Mouse (Mus musculus) lung, postnatal 0 days (tissue): Measurements from ENCODE around the gene Micu1. TPM values are rescaled to one million over a fixed set of nuclear protein-coding genes. Genes with fewer than 3 reads are reported as not detected.

Source experiments
- ATAC-seq: fragments of 200-750 bp; cut with Nextera tagmentation; 2 replicates; pipeline ENCODE4 v1.8.0; 2017; ENCODE audit warnings: moderate library complexity
- DNase-seq: peaks from one replicate; pipeline ENCODE4 v3.0.0-alpha.2; 2016; ENCODE audit warnings: low spot score
- H3K27ac ChIP-seq: fragments of 300-500 bp; sonication (generic); 2 replicates; pipeline ENCODE4 v1.5.1; 2014; ENCODE audit warnings: antibody characterized with exemption, mild to moderate bottlenecking, low read length, mixed read lengths
- H3K27me3 ChIP-seq: fragments of 300-500 bp; sonication (generic); replicated peaks from 2 replicates; pipeline ENCODE4 v1.6.1; 2014; ENCODE audit warnings: low read length, mixed read lengths; ENCODE audit not compliant: insufficient read depth
- H3K36me3 ChIP-seq: fragments of 300-500 bp; sonication (generic); 2 replicates; pipeline ENCODE4 v1.6.1; 2014; ENCODE audit warnings: low read length, mixed read lengths; ENCODE audit not compliant: insufficient read depth
- H3K4me1 ChIP-seq: fragments of 300-500 bp; sonication (generic); 2 replicates; pipeline ENCODE4 v1.6.1; 2014; ENCODE audit warnings: antibody characterized with exemption, low read depth, low read length, mixed read lengths; ENCODE audit not compliant: insufficient read depth
- H3K4me2 ChIP-seq: fragments of 300-500 bp; sonication (generic); replicated peaks from 2 replicates; pipeline ENCODE4 v1.6.1; 2014; ENCODE audit warnings: low read depth, mild to moderate bottlenecking, low read length, moderate library complexity, mixed read lengths
- H3K4me3 ChIP-seq: fragments of 300-500 bp; sonication (generic); 2 replicates; pipeline ENCODE4 v1.5.1; 2014; ENCODE audit warnings: low read depth, low read length
- H3K9ac ChIP-seq: fragments of 300-500 bp; sonication (generic); replicated peaks from 2 replicates; pipeline ENCODE4 v1.6.1; 2014; ENCODE audit warnings: low read depth, mild to moderate bottlenecking
- H3K9me3 ChIP-seq: fragments of 300-500 bp; sonication (generic); 2 replicates; pipeline ENCODE4 v1.6.1; 2016; ENCODE audit warnings: low read length, mixed read lengths
- CTCF ChIP-seq: IDR thresholded peaks from 2 replicates; pipeline ENCODE4 v1.5.1; 2016; ENCODE audit warnings: antibody characterized with exemption, mild to moderate bottlenecking
- EP300 ChIP-seq: IDR thresholded peaks from 2 replicates; pipeline ENCODE4 v1.6.1; 2016; ENCODE audit warnings: antibody characterized with exemption, mild to moderate bottlenecking, control low read depth
- WGBS: fragments of 180-500 bp; shearing (Covaris S2); extraction: QIAGEN DNeasy Blood & Tissue Kit; methylation state at CpG from one replicate; pipeline ENCODE4 v1.1.7; 2014; 5-methylcytosine and 5-hydroxymethylcytosine counted together
- polyA plus RNA-seq: library from polyadenylated mRNA; unstranded; fragments of >200 nt; fragmentation: Nextera tagmentation; extraction: Ambion mirVana; gene quantifications from 2 replicates; pipeline ENCODE4 v1.2.1, GENCODE M21; 2015

The Micu1 gene
- polyA plus RNA-seq, 1 experiment from 2014 or later: 57.0 TPM

- Histone ChIP-seq H3K9ac (no peak overlapping the region), H3K4me2 (no peak overlapping the region), H3K4me3 (no peak overlapping the region), H3K27me3 (no peaks in the 10 kb centered on the region), H3K36me3 (peaks cover 8% of the 10 kb centered on the region), H3K9me3 (no peaks in the 10 kb centered on the region), H3K4me1 (peaks cover 16% of the 10 kb centered on the region), H3K27ac (peak overlapping the region; percentile 90; the same call in 1 of the 2 replicates)
- ATAC-seq (no peak), DNase-seq (no peak)
- TF ChIP-seq EP300 (no peak), CTCF (peak; percentile 11; the same call in 1 of the 2 replicates)
- WGBS: 47% methylated on average over 4 of the region's 4 CpGs
Observed at GRCm38 (mm10) chr10:59900939-59901338, 198.7 kb downstream of the Micu1 start.

- Histone ChIP-seq H3K4me2 (no peak overlapping the region), H3K27me3 (no peaks in the 10 kb centered on the region), H3K4me1 (peaks cover 16% of the 10 kb centered on the region), H3K9me3 (no peaks in the 10 kb centered on the region), H3K36me3 (peaks cover 3% of the 10 kb centered on the region; the same call in 1 of the 2 replicates), H3K4me3 (no peak overlapping the region), H3K27ac (no peak overlapping the region), H3K9ac (no peak overlapping the region)
- no peak for TF ChIP-seq EP300
- TF ChIP-seq CTCF: no peak
- no peak for DNase-seq
- 80% methylated on average over 1 of the region's 1 CpGs for WGBS
- no peak for ATAC-seq
Observed at GRCm38 (mm10) chr10:59901463-59901862, 199.2 kb downstream of the Micu1 start.

DNA sequence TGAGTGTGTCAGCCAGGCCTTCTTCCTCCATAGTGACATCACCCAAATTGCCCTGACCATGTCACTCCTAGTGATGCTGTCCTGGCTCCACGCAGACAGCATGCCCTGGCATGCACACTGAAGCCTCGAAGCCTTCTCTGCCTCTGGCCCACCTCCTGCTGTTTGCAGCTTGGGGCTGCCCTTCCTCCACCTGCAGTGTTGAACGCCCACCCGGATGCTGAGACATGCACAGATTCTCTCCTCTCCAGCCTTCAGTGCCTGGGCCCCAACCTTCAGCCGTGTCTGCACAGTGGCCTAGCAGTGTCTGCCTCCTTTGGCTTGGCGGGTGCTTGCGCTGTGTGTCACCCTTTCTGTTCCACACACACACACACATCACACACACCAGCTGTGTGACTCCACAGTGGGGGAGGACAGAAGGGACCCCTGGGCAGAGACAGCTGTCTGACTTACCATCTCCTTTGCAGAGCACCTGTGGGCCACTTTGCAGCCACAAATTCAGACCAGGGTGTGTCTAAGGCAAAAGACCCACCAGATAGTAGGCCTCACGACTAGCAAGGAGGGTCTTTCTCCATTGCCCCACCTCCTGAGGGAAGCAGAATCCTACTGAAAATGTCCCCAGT is 199.8 kb downstream of the Micu1 start:
- Histone ChIP-seq H3K36me3 (no peaks in the 10 kb centered on the region), H3K4me1 (peaks cover 16% of the 10 kb centered on the region), H3K27ac (no peak overlapping the region), H3K27me3 (no peaks in the 10 kb centered on the region), H3K4me2 (no peak overlapping the region), H3K9me3 (no peaks in the 10 kb centered on the region), H3K9ac (no peak overlapping the region), H3K4me3 (no peak overlapping the region)
- ATAC-seq (no peak), DNase-seq (no peak)
- TF ChIP-seq EP300: no peak
- 80% methylated on average over 8 of the region's 8 CpGs for WGBS

DNA sequence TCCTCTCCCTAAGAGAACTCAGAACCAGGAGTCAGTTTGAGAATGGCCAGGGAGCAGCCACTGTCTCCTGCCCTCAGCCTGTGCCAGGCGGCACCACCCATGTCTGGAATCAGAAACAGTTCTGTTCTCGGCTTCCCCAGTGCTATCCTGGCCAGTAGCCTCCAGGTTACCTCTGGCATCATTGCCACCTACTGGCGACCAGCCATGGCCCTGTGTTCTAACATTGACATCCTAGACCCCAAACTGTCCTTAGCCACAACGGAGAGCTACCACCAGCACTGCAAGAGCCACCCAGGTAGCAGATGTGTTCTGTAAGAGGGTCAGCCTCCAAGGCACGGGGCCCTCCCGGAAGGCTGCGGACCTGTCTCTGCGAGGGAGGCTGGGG is 200.3 kb downstream of the Micu1 start:
- no peak overlapping the region for H3K4me2 ChIP-seq
- TF ChIP-seq CTCF: peak; percentile 17; the same call in 1 of the 2 replicates
- no peak for TF ChIP-seq EP300
- no peaks in the 10 kb centered on the region for H3K9me3 ChIP-seq
- WGBS: 48% methylated on average over 8 of the region's 8 CpGs
- H3K4me1 ChIP-seq: peaks cover 21% of the 10 kb centered on the region
- no peak overlapping the region for H3K9ac ChIP-seq
- no peaks in the 10 kb centered on the region for H3K27me3 ChIP-seq
- no peak for ATAC-seq
- DNase-seq: no peak
- H3K27ac ChIP-seq: 0 out of 2 replicates have a peak overlapping the region, but pooled peaks have one; percentile 43
- no peak overlapping the region for H3K4me3 ChIP-seq
- no peaks in the 10 kb centered on the region for H3K36me3 ChIP-seq

DNA sequence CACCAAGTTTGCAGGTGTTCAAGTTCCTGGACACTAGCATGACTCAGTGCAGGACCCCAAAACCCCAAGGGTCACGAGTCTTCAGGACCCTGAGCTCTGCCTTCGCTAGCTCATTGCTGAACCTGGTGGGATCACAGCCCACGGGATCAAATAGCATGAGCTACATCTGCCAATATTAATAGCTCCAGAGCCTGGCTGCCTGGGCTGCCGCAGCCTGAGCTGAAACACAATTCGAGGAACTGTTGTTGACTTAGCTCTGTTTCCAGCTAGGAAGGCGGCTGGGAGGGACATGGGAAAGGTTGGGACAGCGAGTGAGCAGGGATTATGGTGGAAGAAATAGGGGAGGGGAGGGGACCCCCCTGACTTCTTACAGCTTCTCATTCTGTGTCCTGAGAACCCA is 200.9 kb downstream of the Micu1 start:
- Histone ChIP-seq H3K36me3 (no peaks in the 10 kb centered on the region), H3K4me3 (no peak overlapping the region), H3K9me3 (no peaks in the 10 kb centered on the region), H3K4me2 (no peak overlapping the region), H3K27me3 (no peaks in the 10 kb centered on the region), H3K4me1 (peaks cover 26% of the 10 kb centered on the region), H3K27ac (peak overlapping the region; percentile 39; the same call in 1 of the 2 replicates), H3K9ac (0 out of 2 replicates have a peak overlapping the region, but pooled peaks have one; percentile 16)
- no peak for DNase-seq
- 27% methylated on average over 7 of the region's 7 CpGs for WGBS
- TF ChIP-seq CTCF: no peak
- no peak for TF ChIP-seq EP300
- no peak for ATAC-seq

GRCm38 (mm10) chr10:59907080-59907609 is 204.9 kb downstream of the Micu1 start:
- ATAC-seq: peak; percentile 7; the same call in 1 of the 2 replicates

More at GRCm38 (mm10) chr10:59907080-59907609, 204.9 kb downstream of the Micu1 start:
- H3K27ac ChIP-seq: peak overlapping the region; percentile 75
- 59% methylated on average over 2 of the region's 3 CpGs for WGBS
- DNase-seq: peak; percentile 39
- H3K9me3 ChIP-seq: no peaks in the 10 kb centered on the region
- H3K4me3 ChIP-seq: no peak overlapping the region
- no peaks in the 10 kb centered on the region for H3K36me3 ChIP-seq
- no peaks in the 10 kb centered on the region for H3K27me3 ChIP-seq
- peaks cover 24% of the 10 kb centered on the region; the same call in 1 of the 2 replicates for H3K4me1 ChIP-seq
- no peak overlapping the region for H3K4me2 ChIP-seq
- H3K9ac ChIP-seq: no peak overlapping the region
- no peak for TF ChIP-seq CTCF
- TF ChIP-seq EP300: no peak
